Mouse (Mus musculus): ENCODE results near the gene Nap1l5.

- TF ChIP-seq GATA1 (IDR thresholded peaks at IDR 0.05; ENCODE audit: low read length) (no peak), TAL1 (IDR thresholded peaks at IDR 0.05; ENCODE audit: low read length) (no peak)
These were observed 15.6 kb upstream of the Nap1l5 start for GRCm38 (mm10) chr6:58922511-58922910.

All from erythroblast, embryonic 14.5 days (primary cell).